Mouse (Mus musculus): ENCODE data around the gene Sstr3.

DNA sequence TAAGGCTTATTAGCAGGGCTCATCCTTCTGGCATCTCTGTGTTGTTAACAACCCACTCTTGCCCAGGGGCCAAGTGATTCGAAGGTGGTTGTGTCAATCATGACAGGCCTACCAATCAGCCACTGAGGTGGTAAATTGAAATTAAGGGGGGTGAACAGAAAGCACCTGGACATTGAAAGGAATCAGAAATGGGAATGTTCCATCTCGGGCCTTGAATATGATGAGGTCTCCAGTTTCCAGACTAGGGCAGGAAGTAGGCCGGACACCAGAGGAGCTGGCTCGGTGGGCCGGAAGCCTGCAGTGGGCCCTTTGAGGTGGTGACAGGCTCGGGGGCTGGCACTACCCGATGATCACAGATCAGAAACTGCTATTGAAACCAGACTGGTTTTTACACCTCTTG lies 16.5 kb downstream of the Sstr3 start:
- TF ChIP-seq CTCF (IDR thresholded peaks at IDR 0.05; ENCODE audit: control insufficient read depth, insufficient read depth, insufficient replicate concordance, low read depth, low read length) (no peak), POLR2A (IDR thresholded peaks at IDR 0.05; ENCODE audit: control insufficient read depth, low read depth, low read length) (no peak)
